Mouse (Mus musculus) natural killer cell, adult 2 months (primary cell): ENCODE measurements around the gene Rgs6.

Source experiments
- DNase-seq, 2 experiments: peaks; one replicate each; pipeline ENCODE4 v3.0.0; 2022; ENCODE audit warnings: low spot score in 2 of 2

Rgs6 gene

DNA sequence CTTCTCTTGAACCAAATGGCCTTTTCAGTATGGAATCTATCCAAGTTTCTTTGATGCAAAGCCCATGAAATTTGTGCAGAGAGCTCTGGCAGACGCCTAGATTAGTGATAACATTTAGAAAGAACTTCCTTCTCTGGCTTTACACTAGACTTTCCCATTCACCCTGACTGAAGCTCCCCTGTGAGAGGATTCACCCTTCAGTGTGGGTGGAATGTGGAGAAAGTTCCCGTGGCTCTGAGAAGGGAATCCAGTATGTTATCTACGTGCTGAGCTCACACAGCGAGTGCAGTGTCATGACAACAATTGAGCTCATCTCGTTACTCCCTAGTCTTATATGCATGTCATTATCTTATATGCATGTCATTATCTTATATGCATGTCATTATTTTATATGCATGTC is 61.9 kb downstream of the Rgs6 start:
- no peak for DNase-seq

DNA sequence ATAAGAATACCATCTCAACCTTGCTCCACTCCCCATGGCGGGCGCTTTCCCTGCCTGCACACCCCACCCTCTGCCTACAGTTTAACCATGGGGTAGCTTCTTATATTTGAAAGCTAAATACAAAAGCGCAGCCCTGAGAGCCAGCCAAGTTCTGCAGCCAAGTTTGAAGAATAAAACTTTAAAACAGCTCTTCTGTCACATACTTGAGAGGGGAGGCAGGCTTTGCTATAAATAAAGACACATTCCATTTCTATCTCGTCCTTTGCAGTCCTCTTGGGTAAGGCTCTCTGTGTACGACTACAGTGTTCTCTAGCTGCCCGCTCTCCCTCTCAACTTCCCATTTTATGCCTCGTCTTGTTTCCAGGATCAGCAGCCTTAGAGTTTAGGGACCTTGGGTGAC is 76.5 kb downstream of the Rgs6 start:
- no peak for DNase-seq

DNA sequence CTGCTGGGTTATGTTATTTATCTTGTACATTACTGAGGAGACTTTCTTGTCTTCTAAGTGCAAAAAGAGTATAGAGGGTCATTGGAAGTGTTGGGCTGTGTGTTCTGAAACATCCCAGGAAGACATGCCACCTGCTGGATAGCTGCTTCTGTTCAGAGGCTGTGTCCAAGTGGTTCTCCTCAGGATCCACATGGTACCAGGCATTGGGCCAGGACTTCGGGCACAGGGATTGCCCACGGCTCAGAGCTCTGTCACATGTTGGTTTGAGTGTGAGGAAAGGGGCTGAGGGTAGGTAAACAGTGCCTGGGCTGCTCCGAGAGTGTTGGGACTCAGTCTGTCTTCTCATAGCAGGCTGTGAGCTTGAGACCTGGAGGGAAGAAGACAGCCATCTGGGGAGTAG is 79.3 kb downstream of the Rgs6 start:
- DNase-seq: no peak

DNA sequence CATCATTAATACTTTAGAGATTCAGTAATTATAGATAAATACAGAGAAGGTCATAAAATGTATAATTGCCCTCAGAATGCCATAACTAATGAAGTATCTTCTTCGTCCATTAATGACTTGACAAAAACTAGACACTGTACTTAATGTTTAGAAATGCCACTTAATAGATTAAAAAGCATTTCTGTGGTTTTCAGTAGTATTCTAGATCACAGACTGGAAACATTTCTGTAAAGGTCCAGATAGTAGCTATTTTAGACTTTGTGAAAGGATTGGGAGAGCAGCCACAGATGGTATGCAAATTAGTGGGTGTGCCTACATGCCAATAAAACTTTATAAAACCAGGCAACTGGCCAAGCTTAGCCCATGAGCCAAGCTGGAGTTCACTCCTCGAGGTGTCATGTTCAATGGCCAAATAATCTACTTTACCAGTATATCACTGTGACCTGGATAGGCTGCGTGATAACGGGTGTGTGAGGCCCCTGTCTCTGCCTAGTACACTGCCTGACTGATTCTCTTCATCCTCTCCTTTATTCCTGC is 82.2 kb downstream of the Rgs6 start:
- no peak for DNase-seq

DNA sequence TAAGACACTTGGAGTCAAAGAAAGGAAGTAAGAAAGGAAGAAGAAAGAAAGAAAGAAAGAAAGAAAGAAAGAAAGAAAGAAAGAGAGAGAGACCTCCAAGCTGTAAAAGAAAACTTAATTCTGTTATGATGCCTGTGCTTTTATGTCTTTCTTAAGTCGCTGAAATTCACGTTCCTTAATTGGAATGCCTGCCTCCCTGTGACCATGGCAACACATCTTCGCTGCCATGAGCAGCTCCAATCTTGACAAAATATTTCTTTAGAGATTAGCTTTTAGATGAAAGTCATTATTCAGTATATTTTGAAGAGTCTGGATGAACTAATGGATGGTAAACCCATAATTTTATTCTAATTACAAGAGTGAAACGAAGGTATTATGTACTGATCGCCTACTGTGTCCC is 83.5 kb downstream of the Rgs6 start:
- DNase-seq: no peak

DNA sequence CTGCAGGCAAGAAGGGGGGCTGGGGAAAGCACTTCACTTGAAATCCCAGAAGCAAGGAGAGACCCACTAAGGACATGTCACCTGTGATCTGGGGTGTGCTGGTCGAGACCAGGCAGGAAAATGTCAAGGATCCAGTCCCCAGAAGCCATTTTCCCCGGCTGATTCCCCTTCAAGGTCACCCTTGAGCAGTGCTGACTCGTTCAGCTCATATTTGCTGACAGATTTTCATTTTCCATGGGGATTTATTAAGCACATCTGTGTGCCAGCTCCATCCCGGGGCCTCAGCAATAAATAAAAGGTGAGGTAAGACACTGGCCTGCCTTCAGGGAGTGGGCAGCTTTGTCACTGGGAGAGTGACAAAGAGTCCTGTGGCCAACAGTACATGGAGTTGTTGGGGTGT is 87.0 kb downstream of the Rgs6 start:
- no peak for DNase-seq

DNA sequence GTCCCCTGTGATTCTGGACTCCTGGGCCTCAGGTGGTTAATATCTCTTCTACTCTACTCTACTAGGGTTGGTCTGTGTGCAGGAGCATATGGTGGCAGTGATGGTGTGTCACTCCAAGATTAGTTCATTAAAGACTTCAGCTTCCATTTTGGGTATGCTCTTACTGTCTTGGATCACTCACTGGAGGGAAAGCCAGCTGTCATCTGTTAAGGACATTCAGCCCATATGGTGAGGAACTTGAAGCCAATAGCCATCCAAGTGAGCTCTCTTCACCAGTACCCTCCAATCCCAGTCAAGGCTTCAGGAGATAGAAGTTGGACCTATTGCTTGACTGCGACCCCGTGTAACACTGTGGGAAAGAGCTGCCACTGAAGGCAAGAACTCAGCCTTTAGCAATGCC is 98.9 kb downstream of the Rgs6 start:
- DNase-seq: no peak

DNA sequence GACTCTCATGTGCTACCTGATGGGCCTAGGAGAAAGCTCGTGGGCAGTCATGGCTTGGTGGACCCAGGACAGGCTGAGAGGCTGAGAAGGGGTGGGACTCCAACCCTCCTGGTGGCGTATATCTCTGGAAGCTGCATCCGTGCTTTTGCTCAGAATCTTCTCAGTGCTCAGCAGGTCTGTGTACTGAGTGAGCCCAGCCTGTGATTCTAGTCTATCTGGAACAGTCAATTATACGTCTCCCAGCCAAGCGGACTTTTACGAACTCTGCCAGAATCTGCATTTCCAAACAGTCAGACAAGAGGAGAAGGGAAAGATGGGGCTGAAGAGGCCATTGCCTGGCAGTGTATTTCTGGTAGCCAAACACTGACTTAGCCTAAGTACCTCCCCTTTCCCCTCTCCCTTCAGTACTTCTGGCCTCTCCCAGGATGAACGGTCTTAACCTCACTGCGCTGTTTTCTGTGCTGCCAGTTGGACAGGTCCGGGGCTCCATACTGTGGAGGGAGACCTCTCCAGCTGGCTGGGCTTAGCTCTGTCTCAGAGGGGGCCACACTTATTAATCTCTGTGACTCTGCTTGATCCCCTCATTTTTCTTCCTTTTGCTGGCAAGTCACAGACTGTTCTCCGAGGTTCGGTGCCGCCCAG is 110.9 kb downstream of the Rgs6 start:
- DNase-seq: no peak

DNA sequence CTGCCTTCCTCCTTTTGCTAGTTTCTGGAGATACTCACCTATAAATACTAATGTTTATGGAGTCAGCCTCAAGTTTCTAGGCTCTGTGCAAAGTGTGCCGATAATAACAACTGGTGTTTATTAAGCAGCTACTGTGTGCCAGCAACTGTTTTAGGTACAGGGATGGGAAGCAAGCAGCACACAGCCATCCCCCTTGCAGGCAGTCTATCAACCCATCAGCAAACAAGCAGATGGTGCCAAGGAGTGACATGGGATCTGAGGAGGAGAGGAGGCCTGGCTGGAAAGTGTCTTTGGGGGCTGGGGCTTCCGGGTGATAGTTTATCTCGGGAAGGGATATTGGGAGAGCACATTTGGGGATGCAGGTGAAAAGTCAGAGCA is 111.4 kb downstream of the Rgs6 start:
- DNase-seq: no peak

DNA sequence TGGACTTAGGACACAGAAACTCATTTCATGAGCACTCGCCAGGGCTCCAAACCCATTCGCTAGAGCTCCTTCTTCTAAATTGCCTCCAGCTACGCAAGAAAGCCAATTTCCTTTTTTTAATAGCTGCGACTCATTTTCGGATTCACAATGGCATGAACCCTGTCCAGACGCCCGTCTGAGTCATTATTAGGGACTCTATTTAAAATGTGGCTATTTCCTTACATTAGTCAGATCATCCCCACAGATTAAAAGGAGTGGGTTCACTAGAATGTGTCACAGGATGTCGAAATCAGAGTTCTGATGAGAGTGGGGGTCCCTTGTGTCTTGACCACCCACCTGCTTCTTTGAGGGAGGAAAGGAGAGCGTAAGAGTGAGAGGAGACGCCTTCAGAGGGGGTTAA is 112.1 kb downstream of the Rgs6 start:
- DNase-seq: no peak

DNA sequence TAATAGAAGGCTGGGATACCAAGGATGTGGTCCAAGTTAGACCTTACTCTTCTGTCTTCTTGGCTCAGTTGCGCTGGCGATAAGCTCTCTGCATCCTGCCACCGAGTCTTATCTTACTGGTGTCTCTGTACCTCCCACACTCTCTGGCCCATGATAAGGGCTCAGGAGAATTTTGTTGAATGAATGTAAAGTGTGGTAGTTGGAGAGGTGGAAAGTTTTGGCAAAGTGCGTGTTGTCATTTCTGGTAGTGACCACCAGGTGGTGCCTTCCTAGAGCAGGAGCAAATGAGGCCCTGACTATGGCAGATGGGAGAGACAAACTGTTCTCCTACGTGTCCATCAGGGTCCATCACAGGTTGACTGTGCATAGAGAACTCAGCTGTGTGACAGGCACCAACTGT is 112.7 kb downstream of the Rgs6 start:
- DNase-seq: no peak

DNA sequence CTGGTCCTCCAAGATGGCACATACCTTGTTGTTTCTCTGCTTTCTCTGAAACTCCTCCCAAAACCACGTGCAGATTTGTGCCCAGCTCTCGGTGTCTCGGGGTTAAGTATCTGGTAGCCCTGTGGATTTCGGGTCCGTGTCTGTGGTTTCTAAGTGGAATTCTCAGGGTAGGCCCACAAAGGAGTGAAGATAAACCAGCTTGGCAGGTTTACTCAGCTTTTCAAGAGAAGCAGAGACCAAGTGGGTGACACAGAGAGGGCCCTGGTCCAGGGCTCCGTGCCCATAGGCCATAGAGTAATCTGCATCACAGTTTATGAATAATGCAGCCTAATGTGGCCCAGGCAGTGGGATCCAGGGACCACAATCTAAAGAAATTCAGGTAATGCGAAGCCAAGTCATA is 113.3 kb downstream of the Rgs6 start:
- DNase-seq: no peak

DNA sequence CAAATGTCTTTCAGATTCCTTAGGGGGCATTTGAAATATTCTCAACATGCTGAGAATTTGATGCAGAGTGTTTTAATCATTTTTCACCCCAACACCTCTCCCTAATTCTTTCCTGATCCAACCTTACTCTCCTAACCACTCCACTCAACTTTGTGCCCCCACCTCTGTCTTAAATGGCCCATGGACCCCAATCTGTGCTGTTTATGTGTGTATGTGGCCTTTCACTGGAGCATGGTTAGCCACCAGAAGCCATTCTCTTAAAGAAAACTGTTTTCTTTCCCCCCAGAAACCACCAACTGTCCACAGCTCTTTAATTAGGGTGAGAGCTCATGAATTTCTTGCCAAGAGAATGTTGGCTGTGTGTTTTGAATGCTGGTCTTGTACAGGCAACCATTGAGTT is 122.3 kb downstream of the Rgs6 start:
- no peak for DNase-seq

DNA sequence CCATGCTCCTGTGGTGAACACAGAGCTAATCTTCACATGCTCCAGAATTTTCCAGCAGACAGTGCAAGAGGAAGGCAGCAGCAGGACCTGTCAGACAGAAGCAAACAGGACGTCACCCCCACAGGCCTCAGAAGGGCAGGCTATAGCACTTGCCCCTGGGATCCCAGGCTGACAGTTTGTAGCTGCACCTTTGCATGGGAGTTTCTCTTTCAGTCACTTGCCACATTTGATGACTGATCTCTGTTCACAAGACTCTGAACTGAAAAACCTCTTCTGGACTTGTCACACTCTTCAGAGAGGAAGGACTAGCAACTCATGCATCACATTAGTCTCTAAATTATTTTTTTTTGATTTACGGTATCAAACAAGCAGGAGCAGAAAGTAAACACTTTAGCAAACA is 126.2 kb downstream of the Rgs6 start:
- DNase-seq: no peak

DNA sequence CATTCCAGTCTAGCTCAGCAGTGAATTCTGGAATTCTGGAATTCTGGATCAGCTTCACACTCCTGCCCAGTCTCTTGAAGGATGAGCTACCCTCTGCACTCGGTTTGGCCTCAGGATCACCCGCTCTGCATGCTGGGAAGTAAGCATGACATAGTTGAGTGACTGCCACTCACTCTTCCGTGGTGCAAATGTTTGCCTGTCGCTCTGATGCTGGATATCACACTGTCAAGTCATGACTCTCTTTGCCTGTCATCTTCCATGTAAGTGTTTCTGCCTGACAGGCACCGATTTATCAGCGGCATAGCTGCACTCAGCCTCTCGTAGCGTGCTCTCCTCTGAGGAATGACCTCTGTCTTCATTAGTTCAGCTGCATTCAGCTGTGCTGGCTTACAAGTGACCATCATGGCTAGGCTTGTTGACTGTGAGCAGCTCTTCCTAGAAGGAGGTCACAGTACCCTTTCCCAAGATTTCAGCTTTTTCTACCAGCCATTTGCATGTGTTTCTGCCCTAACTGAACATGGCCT is 135.0 kb downstream of the Rgs6 start:
- no peak for DNase-seq

DNA sequence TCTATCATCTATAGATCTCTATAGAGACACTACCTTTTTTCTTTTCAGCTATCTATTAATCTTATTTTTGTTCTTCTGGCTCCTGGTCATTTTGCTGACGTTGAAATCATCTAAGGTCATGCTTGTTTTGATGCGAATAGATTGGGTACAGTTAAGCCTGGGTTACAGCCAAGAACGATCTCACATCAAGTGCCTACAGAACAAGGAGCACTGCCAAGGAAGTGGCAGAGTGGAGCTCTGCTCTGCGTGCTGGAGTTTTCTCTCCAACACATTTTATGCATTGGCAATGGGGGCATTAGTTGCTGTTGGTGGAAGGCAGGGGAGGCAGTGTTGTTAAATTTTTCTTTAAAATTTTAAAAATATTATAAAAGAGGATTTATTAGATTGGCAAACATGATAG is 138.2 kb downstream of the Rgs6 start:
- no peak for DNase-seq

DNA sequence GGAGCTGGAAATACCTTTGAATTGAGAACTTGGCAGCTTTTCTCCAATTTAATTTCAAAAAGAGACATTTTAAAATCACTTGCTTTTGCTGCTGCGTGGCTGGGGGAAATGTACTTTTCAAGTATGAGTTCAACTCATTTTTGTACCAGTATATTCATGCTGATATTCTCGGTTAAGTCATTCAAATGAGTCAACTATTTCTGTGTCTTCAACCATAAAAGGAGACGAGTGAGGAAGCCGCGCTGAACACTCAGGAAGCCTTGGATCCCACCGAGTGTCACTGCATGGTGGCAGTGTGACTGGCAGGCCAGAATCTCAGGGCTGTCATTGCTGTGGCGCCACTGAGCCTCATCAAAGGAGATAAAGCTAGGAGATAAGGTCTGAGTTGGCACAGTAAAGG is 143.5 kb downstream of the Rgs6 start:
- DNase-seq: no peak

DNA sequence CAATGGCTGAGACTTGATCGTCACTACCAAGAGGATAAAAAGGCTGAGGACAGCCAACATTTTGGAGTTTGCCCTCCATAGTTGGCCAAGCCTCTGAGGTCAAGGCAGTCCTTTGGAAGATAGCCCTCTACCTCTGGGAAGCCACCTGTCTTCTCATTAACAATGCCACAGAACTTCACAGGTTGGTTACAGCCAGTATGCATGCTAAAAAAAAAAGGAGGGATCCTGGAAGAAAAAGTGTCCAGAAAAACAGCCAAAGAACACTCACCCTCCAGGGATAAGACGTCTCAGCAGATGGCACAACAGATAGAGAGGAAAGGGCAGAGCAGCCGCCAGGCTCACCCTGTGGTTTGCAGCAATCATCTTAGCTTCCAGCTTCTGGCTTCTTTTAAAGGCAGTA is 154.9 kb downstream of the Rgs6 start:
- DNase-seq: no peak

DNA sequence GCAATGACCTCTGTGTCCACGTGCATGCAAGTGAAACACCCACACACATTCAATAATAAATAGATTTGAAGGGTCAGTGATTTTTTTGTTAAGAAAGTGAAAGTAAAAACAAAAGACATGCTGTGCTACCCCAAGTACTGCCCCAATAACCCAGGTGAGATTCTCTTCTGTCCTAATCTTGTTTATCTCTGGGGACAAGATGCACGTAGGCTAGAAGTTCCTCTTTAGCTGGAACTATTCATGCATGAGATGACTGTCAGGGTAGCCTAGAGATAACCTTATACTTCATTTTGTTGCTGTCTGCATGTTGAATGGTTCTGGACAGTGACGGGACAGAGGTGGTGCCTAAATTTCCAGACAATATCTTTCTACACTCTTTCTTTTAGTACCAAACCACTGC is 155.9 kb downstream of the Rgs6 start:
- no peak for DNase-seq

DNA sequence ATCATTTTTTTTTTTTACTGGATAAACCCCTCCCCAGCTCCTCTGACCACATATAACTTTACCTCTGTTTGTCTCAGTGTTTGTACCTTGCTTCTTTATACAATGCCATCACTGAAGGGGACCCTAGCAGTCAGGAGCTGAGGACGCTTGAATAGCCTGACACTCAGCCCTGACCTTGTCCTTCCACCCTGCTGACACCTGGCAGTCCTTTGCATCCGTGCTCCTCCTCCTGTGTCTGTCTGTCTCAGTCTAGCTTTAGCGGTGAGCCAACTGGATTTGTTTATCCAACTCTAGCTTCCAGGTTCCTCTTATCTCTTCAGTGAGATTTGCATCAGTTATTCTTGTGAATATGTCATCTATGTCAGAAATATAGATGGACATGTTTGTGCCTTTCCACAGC is 156.7 kb downstream of the Rgs6 start:
- no peak for DNase-seq

DNA sequence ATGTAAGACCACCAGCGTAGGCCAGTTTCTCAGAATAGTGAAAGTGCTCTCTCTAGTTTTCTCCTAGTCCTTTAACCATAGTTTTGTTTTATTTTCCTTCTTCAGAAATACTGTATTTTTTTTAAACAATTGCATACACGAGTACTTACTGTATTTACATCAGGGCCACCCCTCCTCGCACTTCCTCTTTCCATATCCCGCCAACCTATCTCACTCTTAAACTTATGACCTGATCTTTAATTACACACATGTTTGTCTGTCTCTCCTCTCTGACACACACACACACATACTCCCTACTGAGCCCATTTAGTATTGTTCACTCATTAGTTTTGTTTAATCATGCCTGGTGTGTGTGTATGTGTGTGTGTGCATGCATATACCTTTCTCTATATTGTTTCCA is 159.0 kb downstream of the Rgs6 start:
- DNase-seq: no peak

DNA sequence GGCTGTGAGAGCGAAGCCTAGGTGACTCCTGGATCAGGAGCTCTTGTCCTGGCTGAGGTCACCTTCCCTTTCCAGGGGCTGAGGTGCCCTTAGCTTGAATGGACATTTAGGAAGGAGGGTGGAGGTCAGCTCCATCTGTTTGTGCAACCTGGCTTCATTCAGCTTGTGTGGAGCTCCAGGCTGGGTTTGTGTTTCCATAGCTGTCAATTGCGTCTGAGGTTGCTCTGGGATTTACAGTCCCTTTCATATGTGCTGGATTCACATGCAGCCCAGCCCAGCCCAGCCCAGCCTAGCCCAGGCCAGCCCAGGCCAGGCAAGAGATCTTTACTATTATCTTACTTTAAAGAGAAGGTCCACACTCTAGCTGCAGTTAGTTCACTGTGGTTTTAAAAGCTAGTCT is 163.8 kb downstream of the Rgs6 start:
- DNase-seq: no peak

DNA sequence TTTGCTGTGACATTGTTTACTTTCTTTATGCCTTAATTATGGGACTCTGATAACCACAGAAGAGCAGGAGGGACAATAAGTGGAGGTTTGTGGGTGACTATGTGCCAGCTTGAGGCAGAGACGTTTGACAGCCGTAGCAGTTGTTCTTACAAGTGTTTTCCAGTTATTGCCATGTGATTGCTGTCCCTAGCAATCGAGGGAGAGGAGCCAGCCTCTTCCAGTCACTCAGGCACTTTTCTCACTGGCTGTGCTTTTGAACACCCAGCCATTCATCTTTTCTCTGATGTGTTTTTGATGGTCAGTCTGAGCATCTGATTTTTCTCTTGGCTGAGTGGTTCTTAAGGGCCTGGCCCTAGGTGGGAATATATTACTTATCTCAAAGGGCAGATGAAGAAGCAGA is 166.4 kb downstream of the Rgs6 start:
- no peak for DNase-seq

DNA sequence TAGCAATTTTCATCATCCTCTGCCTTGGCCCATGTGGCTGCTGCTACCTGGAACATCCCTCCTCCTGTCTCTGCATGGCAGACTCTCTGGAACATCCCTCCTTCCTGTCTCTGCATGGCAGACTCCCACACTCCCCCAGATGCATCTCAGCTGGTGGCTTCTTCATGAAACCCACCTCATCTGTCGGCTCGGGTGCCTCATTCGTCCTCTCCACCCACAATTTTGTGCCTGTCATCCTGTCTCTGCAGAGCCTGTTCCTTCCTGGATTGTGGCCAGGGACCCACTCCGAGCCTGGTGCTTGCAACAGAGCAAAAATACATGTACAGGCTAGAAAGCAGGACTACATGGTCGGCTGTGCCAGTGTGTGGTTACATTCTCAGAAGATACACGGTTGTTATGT is 168.7 kb downstream of the Rgs6 start:
- no peak for DNase-seq
